Mouse (Mus musculus): Measurements from ENCODE around the gene Gm3043. TPM values are rescaled to one million over a fixed set of nuclear protein-coding genes. Genes with fewer than 3 reads are reported as not detected.
"Not testable (repeated sequence)": the region's sequence is repeated elsewhere in the genome, so short reads cannot be mapped to it uniquely, and the experiment has no call there.

The Gm3043 gene
- not detected in 2 replicates for polyA plus RNA-seq (2015; fragmentation: Nextera tagmentation; extraction: Ambion mirVana)

DNA sequence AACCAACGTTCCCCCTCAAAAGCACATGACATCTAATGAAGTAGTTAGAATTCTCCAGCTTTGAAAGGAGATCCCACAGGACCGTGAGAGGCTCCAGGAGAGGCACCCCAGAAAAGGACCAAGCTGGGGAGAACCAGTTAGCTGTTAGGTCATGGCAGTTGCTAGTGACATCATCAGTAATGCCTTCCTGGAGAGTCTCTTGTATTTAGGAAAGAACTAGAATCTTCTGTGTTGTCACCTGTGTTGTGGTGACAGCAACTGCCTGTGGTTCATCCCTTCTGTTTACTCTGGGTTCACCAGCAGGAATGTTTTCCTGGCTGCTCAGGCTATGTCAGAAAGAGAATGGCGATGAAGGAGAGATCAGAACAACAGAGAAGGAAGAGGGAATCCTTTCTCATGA, at the start of gene Gm3043:
TSS of gene Gm3043 (plus strand) at position 301 of the 400 bp plus-strand sequence.
- WGBS: no CpG with 5 or more reads among the region's 3 CpGs
- ATAC-seq (ENCODE audit: low FRiP score, low TSS enrichment); H3K27ac ChIP-seq (ENCODE audit: low read length): not testable (repeated sequence)

DNA sequence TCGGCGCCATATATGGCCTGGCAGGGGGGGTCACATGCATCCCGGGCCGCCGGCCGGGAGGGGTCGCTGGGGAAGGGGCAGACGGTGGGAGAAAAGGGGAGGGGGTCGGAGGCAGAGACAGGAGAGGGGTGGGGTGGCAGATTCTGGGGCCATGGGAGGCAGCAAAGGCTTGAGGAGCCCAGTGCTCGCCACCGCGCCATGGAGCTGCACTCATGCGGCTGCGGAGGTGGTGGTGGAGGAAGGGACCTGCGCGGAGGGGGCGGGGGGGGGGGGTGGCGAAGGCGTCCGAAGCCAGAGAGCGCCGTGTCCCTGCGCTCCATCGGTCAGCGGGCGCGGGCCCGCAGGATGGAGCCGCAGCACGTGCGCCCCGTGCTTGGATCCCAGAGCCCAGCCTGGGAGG, 36.9 kb upstream of the Gm3043 start, which contains the start of gene Gm3020:
TSS of gene Gm3020 (plus strand) at position 301 of the 400 bp plus-strand sequence.
- H3K27me3 ChIP-seq (ENCODE audit: insufficient read depth, low read length); H3K4me1 ChIP-seq (ENCODE audit: insufficient read depth, low read length); H3K27ac ChIP-seq (ENCODE audit: low read length); ATAC-seq (ENCODE audit: low FRiP score, low TSS enrichment); H3K36me3 ChIP-seq (ENCODE audit: insufficient read depth, low read length); H3K9me3 ChIP-seq (ENCODE audit: low read length); H3K9ac ChIP-seq (replicated peaks; ENCODE audit: low read length); H3K4me3 ChIP-seq (ENCODE audit: low read length); H3K4me2 ChIP-seq (replicated peaks; ENCODE audit: low read depth, low read length): not testable (repeated sequence)
- WGBS: no CpG with 5 or more reads among the region's 32 CpGs

More for the DNA sequence above, at the start of gene Gm3043:
- not testable (repeated sequence) for H3K4me2 ChIP-seq (replicated peaks; ENCODE audit: low read depth, low read length); H3K4me1 ChIP-seq (ENCODE audit: insufficient read depth, low read length); H3K9me3 ChIP-seq (ENCODE audit: low read length); H3K9ac ChIP-seq (replicated peaks; ENCODE audit: low read length); H3K36me3 ChIP-seq (ENCODE audit: insufficient read depth, low read length); H3K4me3 ChIP-seq (ENCODE audit: low read length); H3K27me3 ChIP-seq (ENCODE audit: insufficient read depth, low read length)

Other genes starting within 250 kb of the Gm3043 start
- not detected in 2 replicates for gene Gm10408, start 239.4 kb upstream of the Gm3043 start, polyA plus RNA-seq (2015; fragmentation: Nextera tagmentation; extraction: Ambion mirVana)
- gene Gm3012, start 54.3 kb upstream of the Gm3043 start, polyA plus RNA-seq (2015; fragmentation: Nextera tagmentation; extraction: Ambion mirVana): not detected in 2 replicates
- gene Gm3020, start 36.8 kb upstream of the Gm3043 start, polyA plus RNA-seq (2015; fragmentation: Nextera tagmentation; extraction: Ambion mirVana): 0.57 and 0.64 TPM in 2 replicates
- gene Gm3002, start 121.3 kb downstream of the Gm3043 start, polyA plus RNA-seq (2015; fragmentation: Nextera tagmentation; extraction: Ambion mirVana): 0.07 TPM in 1 of 2 replicates, not detected in the other
- gene Gm3033, start 157.5 kb downstream of the Gm3043 start, polyA plus RNA-seq (2015; fragmentation: Nextera tagmentation; extraction: Ambion mirVana): not detected in 2 replicates
- gene Gm2916, start 195.4 kb downstream of the Gm3043 start, polyA plus RNA-seq (2015; fragmentation: Nextera tagmentation; extraction: Ambion mirVana): 0.24 TPM in 1 of 2 replicates, not detected in the other
- not detected in 2 replicates for gene Gm3029, start 243.0 kb downstream of the Gm3043 start, polyA plus RNA-seq (2015; fragmentation: Nextera tagmentation; extraction: Ambion mirVana)